Mouse (Mus musculus): ENCODE measurements around the gene Hist2h2aa2. TPM values are rescaled to one million over a fixed set of nuclear protein-coding genes. Genes with fewer than 3 reads are reported as not detected.
"Not testable (repeated sequence)": the region's sequence is repeated elsewhere in the genome, so short reads cannot be mapped to it uniquely, and the experiment has no call there.

Gene Hist2h2aa2
- polyA plus RNA-seq, 1 experiment = 6.8 TPM

- Histone ChIP-seq H3K27ac (ENCODE audit: insufficient read depth, low read length) (peak within 1 kb of the TSS; percentile 93), H3K4me1 (ENCODE audit: control insufficient read depth, insufficient read depth, low read length) (peaks cover 10% of the 10 kb centered on the region), H3K4me3 (replicated peaks; ENCODE audit: insufficient read depth, low read depth, low read length) (peak within 1 kb of the TSS; percentile 71)
- WGBS = under 1% methylated on average over 45 of the region's 88 CpGs
- not testable (repeated sequence) for H3K27me3 ChIP-seq (ENCODE audit: control insufficient read depth, insufficient read depth, low read length)
- TF ChIP-seq POLR2A (IDR thresholded peaks at IDR 0.05; ENCODE audit: borderline replicate concordance, insufficient read depth, low read length) = peak; percentile 58
- DNase-seq = peak; percentile 92 to 93
These were observed 5.2 kb upstream of the Hist2h2aa2 start, which contains the start of gene Hist2h2aa1 for GRCm38 (mm10) chr3:96245003-96245886. Gene Hist2h2aa1, plus strand, starts transcription at chr3:96245497.

DNA sequence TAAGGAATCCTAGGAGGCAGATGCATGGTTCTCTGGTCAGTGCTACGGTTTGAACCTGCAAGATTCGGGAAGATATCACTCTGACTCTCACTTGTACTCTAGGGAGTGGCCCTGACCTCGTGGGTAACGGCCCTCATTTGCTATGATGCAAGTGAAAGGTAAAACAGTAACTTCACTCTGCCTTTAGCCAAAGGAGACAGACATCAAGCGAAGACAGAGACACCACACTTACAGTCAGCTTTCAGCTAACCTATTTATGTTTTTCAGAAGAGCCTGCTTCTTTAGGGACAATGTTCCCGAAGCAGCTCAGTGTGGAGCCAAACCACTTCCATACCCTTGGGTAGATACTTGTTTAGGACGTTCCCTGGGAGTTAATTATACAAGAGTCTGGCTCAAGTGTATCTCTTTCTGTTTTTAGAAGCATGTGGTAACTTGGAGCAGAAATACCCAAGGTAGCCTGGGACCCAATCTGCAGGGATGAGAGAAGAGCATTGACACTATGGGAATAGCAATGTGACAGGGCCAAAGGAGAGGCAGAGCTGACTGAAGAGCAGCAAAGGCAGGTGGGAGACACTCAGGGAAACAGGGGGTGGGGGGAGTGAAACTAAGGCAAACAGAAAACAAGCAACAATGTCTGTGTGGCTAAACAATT lies 4.0 kb upstream of the Hist2h2aa2 start:
- TF ChIP-seq POLR2A (IDR thresholded peaks at IDR 0.05; ENCODE audit: borderline replicate concordance, insufficient read depth, low read length) = no peak
- TF ChIP-seq CTCF (IDR thresholded peaks at IDR 0.05; ENCODE audit: borderline replicate concordance, insufficient read depth, low read depth, low read length) = no peak
- 81% methylated on average over 7 of the region's 7 CpGs for WGBS
- H3K4me1 ChIP-seq (ENCODE audit: control insufficient read depth, insufficient read depth, low read length) = peaks cover 10% of the 10 kb centered on the region
- peak overlapping the region; percentile 93 for H3K27ac ChIP-seq (ENCODE audit: insufficient read depth, low read length)
- DNase-seq = no peak
- no peaks in the 10 kb centered on the region for H3K27me3 ChIP-seq (ENCODE audit: control insufficient read depth, insufficient read depth, low read length)
- H3K4me3 ChIP-seq (replicated peaks; ENCODE audit: insufficient read depth, low read depth, low read length) = peak overlapping the region; percentile 26

GRCm38 (mm10) chr3:96240799-96241197 lies 722 bp upstream of the Hist2h2aa2 start:
- DNase-seq = no peak
- H3K27me3 ChIP-seq (ENCODE audit: control insufficient read depth, insufficient read depth, low read length) = no peaks in the 10 kb centered on the region
- no peak overlapping the region for H3K27ac ChIP-seq (ENCODE audit: insufficient read depth, low read length)
- WGBS = 64% methylated on average over 9 of the region's 9 CpGs
- H3K4me3 ChIP-seq (replicated peaks; ENCODE audit: insufficient read depth, low read depth, low read length) = no peak overlapping the region
- peaks cover 10% of the 10 kb centered on the region for H3K4me1 ChIP-seq (ENCODE audit: control insufficient read depth, insufficient read depth, low read length)
- TF ChIP-seq POLR2A (IDR thresholded peaks at IDR 0.05; ENCODE audit: borderline replicate concordance, insufficient read depth, low read length) (no peak), CTCF (IDR thresholded peaks at IDR 0.05; ENCODE audit: borderline replicate concordance, insufficient read depth, low read depth, low read length) (no peak)

DNA sequence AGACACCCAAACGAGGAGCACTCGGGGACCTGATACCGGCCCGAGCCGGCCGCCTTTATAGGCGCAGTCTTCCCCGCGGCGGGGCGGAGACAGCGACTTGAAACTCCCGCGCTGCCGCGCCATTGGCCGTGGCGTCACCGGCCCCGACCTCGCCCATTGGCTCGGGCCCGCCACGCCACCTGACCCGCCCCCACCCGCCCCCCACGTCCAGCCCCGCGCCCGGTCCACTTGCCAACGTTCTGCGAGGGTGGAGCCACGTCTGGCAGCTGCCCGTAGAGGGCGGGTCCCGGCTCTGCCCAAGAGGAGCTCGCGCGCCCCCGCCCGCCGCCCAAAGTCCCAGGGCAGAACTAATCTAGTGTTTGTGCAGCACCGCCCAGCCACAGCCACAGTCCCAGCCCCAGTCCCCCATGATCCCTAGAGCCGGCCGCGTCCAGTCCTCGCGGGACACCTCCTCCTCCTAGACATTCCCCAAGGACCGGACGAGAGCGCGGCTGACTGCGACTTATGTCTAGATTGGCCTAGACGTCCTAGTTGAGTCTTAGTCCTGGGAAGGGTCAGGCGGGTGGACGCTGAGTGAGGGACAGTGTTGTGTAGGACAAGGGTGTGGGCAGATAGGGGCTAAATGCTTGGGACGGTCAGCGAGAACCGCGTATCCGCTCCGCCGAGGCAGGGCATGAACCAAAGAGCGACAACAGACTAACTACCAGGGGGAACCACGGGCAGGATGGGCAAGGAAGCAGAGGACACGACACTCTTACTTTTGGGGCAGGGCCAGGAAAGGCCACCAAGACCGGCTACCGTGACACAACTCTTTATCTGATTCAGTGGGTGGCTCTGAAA lies 902 bp downstream of the Hist2h2aa2 start, which contains the start of gene Hist2h3c2:
Gene Hist2h3c2, minus strand, starts transcription at position 174 of the 840 bp plus-strand sequence.
- H3K27me3 ChIP-seq (ENCODE audit: control insufficient read depth, insufficient read depth, low read length); H3K4me1 ChIP-seq (ENCODE audit: control insufficient read depth, insufficient read depth, low read length): not testable (repeated sequence)
- peak within 1 kb of the TSS; percentile 44 for H3K4me3 ChIP-seq (replicated peaks; ENCODE audit: insufficient read depth, low read depth, low read length)
- DNase-seq = peak; percentile 58 to 71
- peak within 1 kb of the TSS; percentile 12; the same call in 1 of the 2 replicates for H3K27ac ChIP-seq (ENCODE audit: insufficient read depth, low read length)
- WGBS = 3% methylated on average over 19 of the region's 68 CpGs

- H3K4me3 ChIP-seq (replicated peaks; ENCODE audit: insufficient read depth, low read depth, low read length) = no peak overlapping the region
These were observed 2.1 kb downstream of the Hist2h2aa2 start for GRCm38 (mm10) chr3:96237904-96238511.

DNA sequence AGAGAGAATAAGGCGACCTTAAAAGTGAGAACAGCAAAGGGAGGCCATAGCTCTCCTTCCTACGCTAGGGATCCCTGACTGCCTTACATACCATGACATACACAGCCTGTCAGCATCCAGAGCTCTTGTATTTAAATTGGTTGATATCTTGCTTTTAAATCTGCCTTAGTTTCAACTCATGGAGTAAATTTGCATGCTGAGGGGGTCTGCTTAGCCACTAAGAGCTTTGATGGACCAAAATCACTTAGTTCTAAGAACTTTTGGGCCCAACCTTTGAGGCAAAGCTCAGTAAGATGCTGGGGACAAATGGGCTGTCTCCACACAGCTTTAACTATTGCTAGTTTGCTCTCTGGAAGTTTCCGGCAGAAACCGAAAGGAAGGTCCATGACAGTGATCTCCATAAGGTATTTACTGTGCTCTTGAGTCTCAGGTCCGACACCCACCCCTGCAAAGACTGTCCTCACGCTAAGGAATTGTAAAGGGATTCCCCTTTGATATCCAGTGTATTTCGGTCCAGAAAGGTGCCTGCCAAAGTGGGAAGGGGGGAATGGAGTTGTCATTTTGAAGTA lies 2.7 kb downstream of the Hist2h2aa2 start:
- TF ChIP-seq CTCF (IDR thresholded peaks at IDR 0.05; ENCODE audit: borderline replicate concordance, insufficient read depth, low read depth, low read length) (no peak), POLR2A (IDR thresholded peaks at IDR 0.05; ENCODE audit: borderline replicate concordance, insufficient read depth, low read length) (no peak)
- H3K27ac ChIP-seq (ENCODE audit: insufficient read depth, low read length) = no peak overlapping the region
- WGBS = 45% methylated on average over 7 of the region's 7 CpGs
- no peaks in the 10 kb centered on the region for H3K27me3 ChIP-seq (ENCODE audit: control insufficient read depth, insufficient read depth, low read length)
- H3K4me1 ChIP-seq (ENCODE audit: control insufficient read depth, insufficient read depth, low read length) = no peaks in the 10 kb centered on the region
- no peak for DNase-seq
- no peak overlapping the region for H3K4me3 ChIP-seq (replicated peaks; ENCODE audit: insufficient read depth, low read depth, low read length)

More at GRCm38 (mm10) chr3:96237904-96238511, 2.1 kb downstream of the Hist2h2aa2 start:
- no peaks in the 10 kb centered on the region for H3K4me1 ChIP-seq (ENCODE audit: control insufficient read depth, insufficient read depth, low read length)
- 11% methylated on average over 12 of the region's 12 CpGs for WGBS
- H3K27ac ChIP-seq (ENCODE audit: insufficient read depth, low read length) = no peak overlapping the region
- H3K27me3 ChIP-seq (ENCODE audit: control insufficient read depth, insufficient read depth, low read length) = no peaks in the 10 kb centered on the region
- no peak for DNase-seq
- TF ChIP-seq CTCF (IDR thresholded peaks at IDR 0.05; ENCODE audit: borderline replicate concordance, insufficient read depth, low read depth, low read length) (no peak), POLR2A (IDR thresholded peaks at IDR 0.05; ENCODE audit: borderline replicate concordance, insufficient read depth, low read length) (no peak)

DNA sequence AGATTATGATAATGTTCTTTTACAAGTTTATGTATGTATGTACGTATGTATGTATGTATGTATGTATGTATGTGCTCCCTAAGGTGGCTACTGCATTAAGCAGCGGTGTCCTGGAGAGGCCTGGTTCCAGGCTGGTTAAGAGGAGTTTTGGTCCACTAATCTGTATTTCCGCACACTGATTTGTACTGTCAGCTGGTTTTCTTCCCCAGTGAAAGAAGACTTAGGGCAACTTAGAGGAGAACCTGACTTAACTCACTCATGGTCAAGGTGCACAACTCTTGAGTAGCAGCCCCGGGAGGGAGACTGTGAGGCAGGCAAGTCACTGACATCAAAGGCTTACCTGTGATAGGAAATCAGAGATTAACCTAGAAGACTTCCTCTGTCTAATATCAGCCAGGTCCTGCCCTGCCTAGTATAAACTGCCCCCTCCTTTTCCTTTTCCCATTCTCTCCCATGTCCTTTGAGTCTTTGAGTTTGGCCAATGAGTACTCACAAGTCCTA lies 3.2 kb downstream of the Hist2h2aa2 start:
- H3K4me3 ChIP-seq (replicated peaks; ENCODE audit: insufficient read depth, low read depth, low read length) = no peak overlapping the region
- H3K27me3 ChIP-seq (ENCODE audit: control insufficient read depth, insufficient read depth, low read length) = no peaks in the 10 kb centered on the region

More for the DNA sequence above, 3.2 kb downstream of the Hist2h2aa2 start:
- DNase-seq = no peak
- TF ChIP-seq POLR2A (IDR thresholded peaks at IDR 0.05; ENCODE audit: borderline replicate concordance, insufficient read depth, low read length) (no peak), CTCF (IDR thresholded peaks at IDR 0.05; ENCODE audit: borderline replicate concordance, insufficient read depth, low read depth, low read length) (no peak)
- Histone ChIP-seq H3K4me1 (ENCODE audit: control insufficient read depth, insufficient read depth, low read length) (no peaks in the 10 kb centered on the region), H3K27ac (ENCODE audit: insufficient read depth, low read length) (no peak overlapping the region)
- WGBS = 84% methylated on average over 4 of the region's 4 CpGs
